Mouse (Mus musculus): Measurements from ENCODE around the gene Tra2a.
A peak's percentile ranks its signal among the peaks of the same experiment; 100 is the strongest.

Tra2a gene

GRCm38 (mm10) chr6:49233356-49233755, 30.5 kb downstream of the Tra2a start:
- no peak for DNase-seq

GRCm38 (mm10) chr6:49228126-49228679, 35.6 kb downstream of the Tra2a start:
- no peak for DNase-seq

- peak; percentile 33 for DNase-seq
Observed at GRCm38 (mm10) chr6:49227184-49227735, 36.6 kb downstream of the Tra2a start.

- no peak for DNase-seq
Observed at GRCm38 (mm10) chr6:49225728-49226123, 38.1 kb downstream of the Tra2a start.

GRCm38 (mm10) chr6:49224923-49225727, 38.7 kb downstream of the Tra2a start:
- DNase-seq: no peak

GRCm38 (mm10) chr6:49221906-49222305, 41.9 kb downstream of the Tra2a start:
- DNase-seq: no peak

- peak; percentile 34 for DNase-seq
Observed at GRCm38 (mm10) chr6:49219920-49220604, 43.8 kb downstream of the Tra2a start.

GRCm38 (mm10) chr6:49219001-49219560, 44.8 kb downstream of the Tra2a start:
- no peak for DNase-seq

GRCm38 (mm10) chr6:49218275-49218802, 45.5 kb downstream of the Tra2a start:
- no peak for DNase-seq

GRCm38 (mm10) chr6:49217581-49218274, 46.1 kb downstream of the Tra2a start:
- DNase-seq: peak; percentile 67

GRCm38 (mm10) chr6:49216811-49217542, 46.9 kb downstream of the Tra2a start:
- DNase-seq: no peak

- peak; percentile 21 for DNase-seq
Observed at GRCm38 (mm10) chr6:49215748-49216585, 47.9 kb downstream of the Tra2a start.

- DNase-seq: peak; percentile 34
Observed at GRCm38 (mm10) chr6:49214928-49215747, 48.7 kb downstream of the Tra2a start, which contains the start of gene Igf2bp3. Igf2bp3 (minus strand) TSS chr6:49214957.

GRCm38 (mm10) chr6:49214086-49214927, 49.5 kb downstream of the Tra2a start:
- peak; percentile 52 for DNase-seq

- DNase-seq: peak; percentile 24
Observed at GRCm38 (mm10) chr6:49213581-49214085, 50.2 kb downstream of the Tra2a start.

- DNase-seq: no peak
Observed at GRCm38 (mm10) chr6:49212931-49213580, 50.8 kb downstream of the Tra2a start.

- DNase-seq: no peak
Observed at GRCm38 (mm10) chr6:49212141-49212540, 51.7 kb downstream of the Tra2a start.

- DNase-seq: no peak
Observed at GRCm38 (mm10) chr6:49211596-49211995, 52.2 kb downstream of the Tra2a start.
